Mouse (Mus musculus): ENCODE data around the gene Lingo1. TPM values are rescaled to one million over a fixed set of nuclear protein-coding genes. Genes with fewer than 3 reads are reported as not detected.

Lingo1 gene
- polyA plus RNA-seq, 2 experiments: 5.4 to 21.0 TPM

DNA sequence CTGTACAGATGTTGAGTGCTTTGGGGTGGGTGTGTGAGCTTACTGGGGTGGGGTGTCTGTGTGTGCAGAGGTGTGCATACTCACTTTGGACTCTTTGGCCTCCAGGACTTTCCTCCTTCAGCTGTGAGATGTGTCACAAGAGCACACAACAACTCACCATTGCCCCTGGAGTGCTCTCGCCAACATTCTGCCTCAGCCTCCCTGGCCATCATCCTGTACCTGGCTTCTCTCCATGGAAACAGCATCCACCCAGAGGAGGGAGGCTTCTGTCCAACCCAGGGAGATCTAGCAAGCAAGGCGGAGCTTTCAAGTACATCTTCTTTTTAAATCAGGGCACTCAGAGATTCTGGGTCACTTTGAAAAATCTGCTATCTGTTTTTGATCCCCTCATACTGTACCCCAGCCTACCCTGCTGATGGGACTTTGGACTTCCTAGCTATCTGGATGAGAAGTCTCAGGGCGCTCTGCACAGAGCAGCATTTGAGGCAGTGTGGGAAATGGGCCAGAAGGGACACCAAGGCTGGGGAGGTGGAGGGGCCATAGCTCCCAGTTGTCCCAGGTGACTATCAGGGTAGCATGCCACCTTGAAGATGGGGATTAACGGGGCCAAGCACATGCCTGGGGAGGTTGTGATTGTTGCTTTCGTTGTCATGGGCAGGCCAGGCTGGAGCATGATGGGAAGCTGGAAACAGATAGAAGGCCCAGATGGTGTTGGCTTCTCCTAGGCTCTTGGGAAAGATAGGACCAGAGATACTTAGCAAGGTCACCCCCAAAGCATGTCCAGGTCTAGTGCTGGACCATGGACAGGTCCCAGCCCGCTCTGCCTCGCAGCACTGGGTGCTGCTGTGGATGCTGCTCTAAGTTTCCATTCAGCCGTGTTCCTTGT, 184.1 kb downstream of the Lingo1 start:
- Histone ChIP-seq H3K9me3 (ENCODE audit: control insufficient read depth, low read length) (no peaks in the 10 kb centered on the region), H3K27ac (replicated peaks; ENCODE audit: low read depth, low read length) (no peak overlapping the region), H3K27me3 (ENCODE audit: control insufficient read depth, insufficient read depth, low read length) (peaks cover 10% of the 10 kb centered on the region; the same call in 1 of the 2 replicates), H3K4me1 (ENCODE audit: control insufficient read depth, insufficient read depth, low read length) (peaks cover 19% of the 10 kb centered on the region; the same call in 1 of the 2 replicates), H3K4me2 (replicated peaks; ENCODE audit: low read depth, low read length, severe bottlenecking) (no peak overlapping the region), H3K36me3 (ENCODE audit: control insufficient read depth, insufficient read depth, low read length) (no peaks in the 10 kb centered on the region), H3K9ac (ENCODE audit: low read depth, low read length, severe bottlenecking) (no peak overlapping the region), H3K4me3 (replicated peaks; ENCODE audit: low read length) (no peak overlapping the region)
- TF ChIP-seq POLR2A (IDR thresholded peaks at IDR 0.05; ENCODE audit: borderline replicate concordance, extremely low read depth, insufficient read depth, insufficient read length): no peak
- DNase-seq (ENCODE audit: low spot score): no peak
- WGBS: 65% methylated on average over 7 of the region's 8 CpGs
- no peak for ATAC-seq (ENCODE audit: low FRiP score, low read depth)

DNA sequence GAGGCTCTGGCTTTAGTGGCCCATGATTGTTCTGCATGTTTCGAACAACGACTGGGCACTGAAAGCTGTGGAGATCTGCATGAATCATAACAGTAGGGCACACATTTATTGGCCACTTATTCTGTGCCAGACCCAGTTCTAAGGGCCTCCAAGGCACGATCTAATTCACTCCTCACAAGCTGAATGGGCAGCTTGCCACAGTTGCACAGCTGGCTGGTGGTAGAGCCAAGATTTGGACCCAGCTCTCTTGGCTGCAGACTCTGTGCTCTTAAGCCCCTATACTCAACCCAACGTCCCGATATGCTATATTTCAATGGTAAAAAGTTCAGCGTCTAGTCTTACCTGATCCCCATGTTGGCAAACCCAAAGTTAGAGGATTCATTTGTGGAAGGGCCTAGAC, 185.3 kb downstream of the Lingo1 start:
- H3K36me3 ChIP-seq (ENCODE audit: control insufficient read depth, insufficient read depth, low read length): no peaks in the 10 kb centered on the region
- peaks cover 19% of the 10 kb centered on the region; the same call in 1 of the 2 replicates for H3K4me1 ChIP-seq (ENCODE audit: control insufficient read depth, insufficient read depth, low read length)
- no peak overlapping the region for H3K4me2 ChIP-seq (replicated peaks; ENCODE audit: low read depth, low read length, severe bottlenecking)
- H3K9ac ChIP-seq (ENCODE audit: low read depth, low read length, severe bottlenecking): no peak overlapping the region
- WGBS: 55% methylated on average over 6 of the region's 6 CpGs
- H3K27ac ChIP-seq (replicated peaks; ENCODE audit: low read depth, low read length): no peak overlapping the region
- no peak for ATAC-seq (ENCODE audit: low FRiP score, low read depth)
- H3K9me3 ChIP-seq (ENCODE audit: control insufficient read depth, low read length): no peaks in the 10 kb centered on the region
- TF ChIP-seq POLR2A (IDR thresholded peaks at IDR 0.05; ENCODE audit: borderline replicate concordance, extremely low read depth, insufficient read depth, insufficient read length): no peak
- no peak overlapping the region for H3K4me3 ChIP-seq (replicated peaks; ENCODE audit: low read length)
- H3K27me3 ChIP-seq (ENCODE audit: control insufficient read depth, insufficient read depth, low read length): peaks cover 10% of the 10 kb centered on the region; the same call in 1 of the 2 replicates
- DNase-seq (ENCODE audit: low spot score): peak; percentile 64

DNA sequence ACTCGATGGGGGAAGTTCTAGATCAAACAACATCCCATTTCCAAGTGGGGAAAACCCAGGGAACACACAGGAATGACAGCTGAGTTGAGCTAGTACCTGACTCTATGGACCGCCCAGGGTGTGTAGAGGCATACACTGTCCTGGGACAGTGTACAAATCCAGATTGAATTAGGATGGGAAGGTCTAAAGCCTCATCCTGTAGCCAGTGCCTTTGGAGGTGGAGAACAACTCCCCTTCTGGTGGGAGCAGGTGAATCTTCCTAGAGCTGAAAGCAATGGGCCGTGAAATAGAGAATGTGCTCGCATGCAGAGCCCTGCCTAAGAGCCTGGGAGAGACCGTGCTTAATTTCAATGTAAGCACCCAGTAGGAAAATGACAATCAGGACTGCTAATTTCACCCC, 185.8 kb downstream of the Lingo1 start:
- peaks cover 19% of the 10 kb centered on the region; the same call in 1 of the 2 replicates for H3K4me1 ChIP-seq (ENCODE audit: control insufficient read depth, insufficient read depth, low read length)
- H3K4me2 ChIP-seq (replicated peaks; ENCODE audit: low read depth, low read length, severe bottlenecking): no peak overlapping the region
- ATAC-seq (ENCODE audit: low FRiP score, low read depth) (no peak), DNase-seq (ENCODE audit: low spot score) (no peak)
- H3K36me3 ChIP-seq (ENCODE audit: control insufficient read depth, insufficient read depth, low read length): no peaks in the 10 kb centered on the region
- no peak overlapping the region for H3K4me3 ChIP-seq (replicated peaks; ENCODE audit: low read length)
- no peak overlapping the region for H3K9ac ChIP-seq (ENCODE audit: low read depth, low read length, severe bottlenecking)
- H3K27ac ChIP-seq (replicated peaks; ENCODE audit: low read depth, low read length): no peak overlapping the region
- no peak for TF ChIP-seq POLR2A (IDR thresholded peaks at IDR 0.05; ENCODE audit: borderline replicate concordance, extremely low read depth, insufficient read depth, insufficient read length)
- 78% methylated on average over 5 of the region's 5 CpGs for WGBS
- no peaks in the 10 kb centered on the region for H3K9me3 ChIP-seq (ENCODE audit: control insufficient read depth, low read length)
- H3K27me3 ChIP-seq (ENCODE audit: control insufficient read depth, insufficient read depth, low read length): peaks cover 10% of the 10 kb centered on the region; the same call in 1 of the 2 replicates

DNA sequence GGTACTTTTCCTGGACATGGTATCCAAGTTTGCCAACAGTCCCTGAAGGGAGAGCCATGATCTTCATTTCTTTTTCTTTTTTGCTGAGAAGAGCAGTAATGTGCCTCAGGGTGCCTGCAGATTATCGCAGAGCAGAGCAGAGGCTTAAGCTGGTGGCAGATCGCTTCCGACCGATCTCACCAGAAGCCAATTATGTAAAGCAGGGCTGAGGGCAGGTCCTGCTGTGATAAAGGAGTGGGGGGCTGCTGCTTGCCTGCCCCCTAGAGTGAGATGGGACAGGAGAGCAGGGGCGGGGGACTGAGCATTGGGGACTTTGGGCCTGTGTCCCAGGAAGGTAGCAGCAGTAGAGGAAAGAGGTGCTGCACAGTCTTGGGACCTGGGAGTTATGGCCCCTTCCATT, 186.8 kb downstream of the Lingo1 start:
- TF ChIP-seq POLR2A (IDR thresholded peaks at IDR 0.05; ENCODE audit: borderline replicate concordance, extremely low read depth, insufficient read depth, insufficient read length): no peak
- no peak for ATAC-seq (ENCODE audit: low FRiP score, low read depth)
- Histone ChIP-seq H3K9me3 (ENCODE audit: control insufficient read depth, low read length) (no peaks in the 10 kb centered on the region), H3K27ac (replicated peaks; ENCODE audit: low read depth, low read length) (no peak overlapping the region), H3K4me1 (ENCODE audit: control insufficient read depth, insufficient read depth, low read length) (peaks cover 23% of the 10 kb centered on the region; the same call in 1 of the 2 replicates), H3K27me3 (ENCODE audit: control insufficient read depth, insufficient read depth, low read length) (peaks cover 10% of the 10 kb centered on the region; the same call in 1 of the 2 replicates), H3K4me2 (replicated peaks; ENCODE audit: low read depth, low read length, severe bottlenecking) (no peak overlapping the region), H3K36me3 (ENCODE audit: control insufficient read depth, insufficient read depth, low read length) (no peaks in the 10 kb centered on the region), H3K4me3 (replicated peaks; ENCODE audit: low read length) (no peak overlapping the region), H3K9ac (ENCODE audit: low read depth, low read length, severe bottlenecking) (no peak overlapping the region)
- DNase-seq (ENCODE audit: low spot score): no peak
- WGBS: 13% methylated on average over 5 of the region's 5 CpGs

DNA sequence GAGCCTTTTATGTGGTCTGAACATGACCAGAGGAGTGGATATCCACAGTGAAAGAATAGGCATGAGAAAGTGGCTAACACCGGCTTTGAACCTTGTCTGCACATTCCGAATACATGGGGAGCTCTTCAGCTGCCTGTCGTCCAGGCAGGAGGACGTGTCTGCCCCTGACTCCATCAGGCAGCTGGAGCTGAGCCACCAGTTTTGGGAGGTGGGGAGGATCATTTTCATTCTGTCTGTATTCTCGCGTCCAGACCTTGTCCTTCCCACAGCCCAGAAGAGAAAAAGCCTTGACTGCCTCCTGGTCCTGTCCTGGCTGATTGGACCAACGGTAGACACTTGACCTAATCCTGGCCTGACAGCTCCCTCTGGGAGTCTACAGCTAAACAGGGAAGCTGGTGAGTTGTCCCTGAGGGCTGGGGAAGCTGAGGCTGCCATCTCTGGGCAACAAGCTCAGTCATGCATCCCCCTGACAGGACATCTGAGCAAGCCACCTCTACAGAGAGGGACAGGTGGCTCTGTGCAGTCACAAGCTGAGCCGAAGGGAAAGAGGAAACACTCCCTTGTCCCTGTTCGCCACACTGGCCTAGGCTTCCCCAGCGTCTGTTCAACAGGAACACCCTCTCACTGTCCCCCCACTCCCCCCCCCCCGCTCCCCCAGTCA, 187.4 kb downstream of the Lingo1 start:
- Histone ChIP-seq H3K9me3 (ENCODE audit: control insufficient read depth, low read length) (no peaks in the 10 kb centered on the region), H3K4me3 (replicated peaks; ENCODE audit: low read length) (no peak overlapping the region), H3K9ac (ENCODE audit: low read depth, low read length, severe bottlenecking) (no peak overlapping the region), H3K4me2 (replicated peaks; ENCODE audit: low read depth, low read length, severe bottlenecking) (no peak overlapping the region), H3K36me3 (ENCODE audit: control insufficient read depth, insufficient read depth, low read length) (no peaks in the 10 kb centered on the region), H3K27me3 (ENCODE audit: control insufficient read depth, insufficient read depth, low read length) (peaks cover 10% of the 10 kb centered on the region; the same call in 1 of the 2 replicates), H3K27ac (replicated peaks; ENCODE audit: low read depth, low read length) (no peak overlapping the region), H3K4me1 (ENCODE audit: control insufficient read depth, insufficient read depth, low read length) (peaks cover 23% of the 10 kb centered on the region; the same call in 1 of the 2 replicates)
- TF ChIP-seq POLR2A (IDR thresholded peaks at IDR 0.05; ENCODE audit: borderline replicate concordance, extremely low read depth, insufficient read depth, insufficient read length): no peak
- DNase-seq (ENCODE audit: low spot score) (no peak), ATAC-seq (ENCODE audit: low FRiP score, low read depth) (no peak)
- WGBS: 21% methylated on average over 11 of the region's 11 CpGs
